Mouse (Mus musculus) forebrain, embryonic 15.5 days (tissue): ENCODE measurements at regions not wholly inside any gene's neighbourhood (a gene's known extent, or its start where the extent isn't known, plus 50 kb on each side); places are given as distances from the start of the nearest gene placed in this dataset.

Source experiments
- ATAC-seq: fragments of 200-750 bp; cut with Nextera tagmentation; replicated peaks from 2 replicates; pipeline ENCODE4 v1.8.0; 2017; ENCODE audit warnings: mild to moderate bottlenecking, moderate TSS enrichment, moderate library complexity
- H3K27ac ChIP-seq: fragments of 300-500 bp; sonication (generic); replicated peaks from 2 replicates; pipeline ENCODE4 v1.5.1; 2015; ENCODE audit warnings: mild to moderate bottlenecking, inconsistent platforms
- H3K27me3 ChIP-seq: fragments of 300-500 bp; sonication (generic); 2 replicates; pipeline ENCODE4 v1.6.1; 2015; ENCODE audit warnings: inconsistent platforms
- H3K36me3 ChIP-seq: fragments of 300-500 bp; sonication (generic); 2 replicates; pipeline ENCODE4 v1.6.1; 2015; ENCODE audit warnings: mild to moderate bottlenecking, inconsistent platforms
- H3K4me1 ChIP-seq: fragments of 300-500 bp; sonication (generic); 2 replicates; pipeline ENCODE4 v1.6.1; 2015; ENCODE audit warnings: inconsistent platforms
- H3K4me2 ChIP-seq: fragments of 300-500 bp; sonication (generic); replicated peaks from 2 replicates; pipeline ENCODE4 v1.6.1; 2015; ENCODE audit warnings: mild to moderate bottlenecking, inconsistent platforms
- H3K4me3 ChIP-seq: fragments of 300-500 bp; sonication (generic); 2 replicates; pipeline ENCODE4 v1.5.1; 2015; ENCODE audit warnings: mild to moderate bottlenecking, inconsistent platforms
- H3K9ac ChIP-seq: fragments of 300-500 bp; sonication (generic); replicated peaks from 2 replicates; pipeline ENCODE4 v1.6.1; 2015; ENCODE audit warnings: mild to moderate bottlenecking, inconsistent platforms
- H3K9me3 ChIP-seq: fragments of 300-500 bp; sonication (generic); 2 replicates; pipeline ENCODE4 v1.6.1; 2016; ENCODE audit warnings: inconsistent platforms
- WGBS: fragments of 180-500 bp; shearing (Covaris S2); methylation state at CpG from one replicate; pipeline ENCODE4 v1.1.7; 2015; ENCODE audit warnings: mixed read lengths; 5-methylcytosine and 5-hydroxymethylcytosine counted together

- Histone ChIP-seq H3K9ac (no peak overlapping the region), H3K9me3 (no peaks in the 10 kb centered on the region), H3K36me3 (no peaks in the 10 kb centered on the region), H3K27me3 (no peaks in the 10 kb centered on the region), H3K4me3 (no peak overlapping the region), H3K4me1 (0 out of 2 replicates have a peak, but pooled peaks cover 3% of the 10 kb centered on the region), H3K4me2 (no peak overlapping the region), H3K27ac (no peak overlapping the region)
- no peak for ATAC-seq
- WGBS, result 90% methylated on average over 14 of the region's 14 CpGs
These were observed 223.5 kb upstream of the Spdye4c start for GRCm38 (mm10) chr2:128367266-128368150.

DNA sequence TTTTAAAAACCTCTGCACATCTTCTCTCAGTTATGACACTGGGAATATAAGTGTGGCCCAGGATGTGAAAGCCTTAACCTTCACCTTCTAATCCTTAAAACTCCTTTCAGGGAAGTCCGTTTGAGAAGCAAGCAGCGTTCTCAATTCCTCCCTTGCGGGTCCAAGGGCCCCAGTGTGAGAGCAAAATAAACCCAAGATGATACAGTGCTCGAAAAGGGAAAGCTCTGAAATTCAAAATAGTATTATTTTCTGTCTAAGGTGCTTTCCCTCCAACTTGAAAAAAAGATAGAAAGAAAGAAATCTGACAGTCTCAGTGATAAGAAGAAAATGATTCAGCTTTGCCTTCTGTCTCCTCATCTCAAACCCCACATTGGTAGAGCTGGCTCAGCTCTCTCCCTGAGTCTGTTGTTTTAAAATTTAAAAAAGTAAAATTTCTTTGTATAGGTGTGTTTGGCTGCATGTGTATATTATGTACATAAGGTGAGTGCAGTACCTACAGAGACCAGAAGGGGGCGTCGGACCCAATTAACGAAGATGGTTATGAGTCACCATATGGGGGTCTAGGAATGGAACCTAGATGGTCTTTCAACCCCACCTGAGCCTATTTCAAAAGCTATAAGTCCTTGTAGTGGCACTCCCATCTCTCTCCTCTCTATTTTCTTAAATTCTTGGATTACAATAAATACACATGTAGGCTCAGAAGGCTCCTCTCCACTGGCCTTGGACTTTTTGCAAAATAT, 222.3 kb upstream of the Spdye4c start:
- H3K27ac ChIP-seq, result no peak overlapping the region
- 76% methylated on average over 7 of the region's 7 CpGs for WGBS
- no peak overlapping the region for H3K4me2 ChIP-seq
- peaks cover 11% of the 10 kb centered on the region for H3K4me1 ChIP-seq
- H3K36me3 ChIP-seq, result no peaks in the 10 kb centered on the region
- no peak for ATAC-seq
- H3K27me3 ChIP-seq, result no peaks in the 10 kb centered on the region
- H3K9ac ChIP-seq, result no peak overlapping the region
- no peak overlapping the region for H3K4me3 ChIP-seq
- no peaks in the 10 kb centered on the region for H3K9me3 ChIP-seq

DNA sequence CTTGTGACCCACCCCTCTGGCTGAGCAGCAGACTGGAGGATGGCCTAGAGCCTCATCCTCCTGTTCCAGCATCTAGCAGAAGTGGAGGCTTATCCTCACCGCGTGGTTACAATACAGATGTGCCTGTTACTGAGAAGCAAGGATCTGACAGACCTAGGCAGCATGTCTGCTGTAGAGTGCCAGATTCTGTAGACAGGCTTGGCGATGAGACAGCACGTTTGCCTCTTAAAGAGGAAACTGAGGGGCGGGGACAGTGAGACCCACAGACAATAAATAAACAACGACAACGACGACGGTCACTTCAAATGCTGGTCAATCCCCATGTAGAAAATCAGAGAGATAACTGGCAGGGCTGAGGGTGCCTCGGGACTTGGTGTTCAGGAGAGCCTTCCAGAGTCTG, 220.2 kb upstream of the Spdye4c start:
- no peak for ATAC-seq
- H3K27me3 ChIP-seq, result no peaks in the 10 kb centered on the region
- H3K4me3 ChIP-seq, result no peak overlapping the region
- no peak overlapping the region for H3K4me2 ChIP-seq
- H3K9ac ChIP-seq, result no peak overlapping the region
- H3K9me3 ChIP-seq, result no peaks in the 10 kb centered on the region
- 87% methylated on average over 10 of the region's 10 CpGs for WGBS
- H3K36me3 ChIP-seq, result no peaks in the 10 kb centered on the region
- no peak overlapping the region for H3K27ac ChIP-seq
- peaks cover 17% of the 10 kb centered on the region for H3K4me1 ChIP-seq

- Histone ChIP-seq H3K4me2 (no peak overlapping the region), H3K36me3 (no peaks in the 10 kb centered on the region), H3K4me3 (no peak overlapping the region), H3K27me3 (no peaks in the 10 kb centered on the region), H3K9me3 (no peaks in the 10 kb centered on the region), H3K27ac (no peak overlapping the region), H3K4me1 (peaks cover 17% of the 10 kb centered on the region), H3K9ac (no peak overlapping the region)
- no peak for ATAC-seq
- 88% methylated on average over 13 of the region's 13 CpGs for WGBS
These were observed 218.8 kb upstream of the Spdye4c start for GRCm38 (mm10) chr2:128372204-128372603.

- H3K4me2 ChIP-seq, result no peak overlapping the region
- WGBS, result 19% methylated on average over 12 of the region's 12 CpGs
- H3K9ac ChIP-seq, result no peak overlapping the region; the same call in 1 of the 2 replicates
- H3K4me3 ChIP-seq, result no peak overlapping the region
- H3K27me3 ChIP-seq, result no peaks in the 10 kb centered on the region
- no peaks in the 10 kb centered on the region for H3K9me3 ChIP-seq
- ATAC-seq, result peak; percentile 64; the same call in 1 of the 2 replicates
- peak overlapping the region; percentile 14; the same call in 1 of the 2 replicates for H3K27ac ChIP-seq
- no peaks in the 10 kb centered on the region for H3K36me3 ChIP-seq
- H3K4me1 ChIP-seq, result peaks cover 17% of the 10 kb centered on the region
These were observed 217.4 kb upstream of the Spdye4c start for GRCm38 (mm10) chr2:128373363-128374252.

DNA sequence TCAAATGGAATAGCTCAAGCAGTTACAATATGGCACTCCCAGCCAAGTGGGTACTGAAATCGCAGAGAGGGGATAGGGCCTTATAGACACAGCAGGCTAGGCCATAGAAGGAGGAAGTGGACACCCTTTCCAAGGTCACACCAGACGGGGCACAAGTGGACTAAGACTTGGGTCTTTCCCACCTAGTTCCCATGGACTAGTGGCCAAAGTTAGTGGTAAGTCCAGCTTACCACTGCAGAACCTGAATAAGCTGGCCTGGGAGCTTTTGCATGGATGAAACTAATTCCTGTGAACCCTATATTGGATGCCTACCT, 216.8 kb upstream of the Spdye4c start:
- no peak for ATAC-seq
- WGBS, result 94% methylated on average over 2 of the region's 2 CpGs
- Histone ChIP-seq H3K36me3 (no peaks in the 10 kb centered on the region), H3K4me1 (peaks cover 17% of the 10 kb centered on the region), H3K9ac (no peak overlapping the region; the same call in 1 of the 2 replicates), H3K27ac (peak overlapping the region; percentile 14; the same call in 1 of the 2 replicates), H3K9me3 (no peaks in the 10 kb centered on the region), H3K27me3 (no peaks in the 10 kb centered on the region), H3K4me3 (no peak overlapping the region), H3K4me2 (no peak overlapping the region)

GRCm38 (mm10) chr2:128374926-128375325, 216.1 kb upstream of the Spdye4c start:
- H3K9ac ChIP-seq, result no peak overlapping the region
- H3K27me3 ChIP-seq, result no peaks in the 10 kb centered on the region
- WGBS, result 95% methylated on average over 5 of the region's 5 CpGs
- H3K4me2 ChIP-seq, result no peak overlapping the region
- peaks cover 21% of the 10 kb centered on the region for H3K4me1 ChIP-seq
- no peak for ATAC-seq
- H3K27ac ChIP-seq, result no peak overlapping the region
- H3K4me3 ChIP-seq, result no peak overlapping the region
- no peaks in the 10 kb centered on the region for H3K9me3 ChIP-seq
- no peaks in the 10 kb centered on the region for H3K36me3 ChIP-seq

DNA sequence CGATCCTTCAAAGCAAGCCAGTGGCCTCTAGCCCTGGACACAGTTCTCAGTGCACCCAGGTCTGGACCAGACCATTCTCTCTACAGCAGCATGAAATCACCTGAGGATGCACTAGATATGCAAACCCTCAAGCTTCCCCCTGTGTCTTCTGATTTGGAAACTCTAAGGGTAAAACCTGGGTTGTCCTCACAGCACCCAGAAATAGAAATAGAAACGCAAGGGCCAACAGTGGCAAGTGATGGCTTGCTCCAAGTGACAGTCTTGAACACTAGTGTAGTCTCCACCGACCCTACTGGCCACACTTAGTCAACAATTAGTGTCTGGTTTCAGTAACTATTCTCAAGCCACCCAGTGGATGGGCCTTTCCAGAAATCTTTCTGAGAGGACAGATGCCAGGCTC, 215.2 kb upstream of the Spdye4c start:
- no peak overlapping the region for H3K4me2 ChIP-seq
- WGBS, result 93% methylated on average over 3 of the region's 3 CpGs
- no peak for ATAC-seq

DNA sequence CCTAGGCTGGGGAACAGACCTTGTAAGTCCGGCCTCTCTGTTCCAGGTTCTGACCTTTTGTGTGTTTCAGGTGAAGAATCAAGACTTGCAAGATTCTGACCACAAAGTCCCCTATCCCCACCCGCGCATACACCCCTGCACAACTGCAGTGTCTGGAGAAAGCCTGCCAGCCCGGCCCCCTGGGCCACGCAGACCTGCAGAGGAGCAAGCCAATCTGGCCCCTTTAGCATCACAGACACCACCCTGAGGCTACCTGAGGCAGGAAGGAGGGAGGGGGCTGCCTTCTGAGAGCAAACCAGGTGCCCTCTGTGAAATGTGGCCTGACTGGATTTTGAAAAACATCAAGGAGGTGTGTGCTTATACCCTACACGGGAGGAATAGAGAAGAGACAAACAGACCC, 213.8 kb upstream of the Spdye4c start:
- peaks cover 18% of the 10 kb centered on the region for H3K4me1 ChIP-seq
- H3K9ac ChIP-seq, result no peak overlapping the region
- no peak overlapping the region for H3K4me2 ChIP-seq
- ATAC-seq, result no peak
- no peaks in the 10 kb centered on the region for H3K36me3 ChIP-seq
- 77% methylated on average over 6 of the region's 6 CpGs for WGBS
- no peaks in the 10 kb centered on the region for H3K27me3 ChIP-seq
- no peak overlapping the region for H3K4me3 ChIP-seq
- no peak overlapping the region for H3K27ac ChIP-seq
- no peaks in the 10 kb centered on the region for H3K9me3 ChIP-seq

More for the DNA sequence above, 215.2 kb upstream of the Spdye4c start:
- Histone ChIP-seq H3K27ac (no peak overlapping the region), H3K9me3 (no peaks in the 10 kb centered on the region), H3K4me3 (no peak overlapping the region), H3K9ac (no peak overlapping the region), H3K27me3 (no peaks in the 10 kb centered on the region), H3K4me1 (peaks cover 19% of the 10 kb centered on the region), H3K36me3 (no peaks in the 10 kb centered on the region)

GRCm38 (mm10) chr2:128377680-128378079, 213.3 kb upstream of the Spdye4c start:
- Histone ChIP-seq H3K9me3 (no peaks in the 10 kb centered on the region), H3K27ac (no peak overlapping the region), H3K4me2 (no peak overlapping the region), H3K4me3 (no peak overlapping the region), H3K36me3 (no peaks in the 10 kb centered on the region), H3K27me3 (no peaks in the 10 kb centered on the region), H3K4me1 (peaks cover 18% of the 10 kb centered on the region), H3K9ac (no peak overlapping the region)
- 66% methylated on average over 10 of the region's 10 CpGs for WGBS
- ATAC-seq, result no peak

- no peaks in the 10 kb centered on the region for H3K36me3 ChIP-seq
- WGBS, result 69% methylated on average over 7 of the region's 7 CpGs
- no peak for ATAC-seq
These were observed 212.6 kb upstream of the Spdye4c start for GRCm38 (mm10) chr2:128378456-128378855.

DNA sequence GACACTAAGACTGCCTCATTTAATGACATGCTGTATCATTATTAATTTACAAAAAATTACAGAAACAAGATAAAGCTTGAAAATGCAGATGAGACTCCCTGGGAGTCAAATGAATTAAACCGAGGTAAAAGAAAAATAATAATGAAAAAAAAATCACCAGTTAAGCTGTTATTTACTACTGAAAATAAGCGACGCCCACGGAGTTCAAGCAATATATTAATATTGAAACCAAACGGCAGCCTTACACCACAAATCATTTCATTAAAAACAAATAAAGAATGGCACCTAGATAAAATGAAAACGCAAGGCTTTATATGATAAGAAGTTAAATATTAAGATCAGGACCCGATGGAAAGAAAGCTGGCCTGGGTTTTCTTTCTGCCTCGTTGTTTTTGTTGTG, 211.9 kb upstream of the Spdye4c start:
- Histone ChIP-seq H3K9ac (no peak overlapping the region), H3K4me1 (peaks cover 10% of the 10 kb centered on the region), H3K27ac (no peak overlapping the region), H3K4me2 (no peak overlapping the region), H3K27me3 (no peaks in the 10 kb centered on the region), H3K36me3 (no peaks in the 10 kb centered on the region), H3K9me3 (no peaks in the 10 kb centered on the region), H3K4me3 (no peak overlapping the region)
- 78% methylated on average over 8 of the region's 8 CpGs for WGBS
- ATAC-seq, result no peak

More at GRCm38 (mm10) chr2:128378456-128378855, 212.6 kb upstream of the Spdye4c start:
- Histone ChIP-seq H3K9me3 (no peaks in the 10 kb centered on the region), H3K4me3 (no peak overlapping the region), H3K4me1 (peaks cover 13% of the 10 kb centered on the region), H3K27me3 (no peaks in the 10 kb centered on the region), H3K27ac (no peak overlapping the region), H3K4me2 (no peak overlapping the region), H3K9ac (no peak overlapping the region)
